Mouse (Mus musculus) mouse trophoblast stem cell (cell line): ENCODE measurements around the gene Trim72.
"Not testable (repeated sequence)": the region's sequence is repeated elsewhere in the genome, so short reads cannot be mapped to it uniquely, and the experiment has no call there.

ENCODE experiments used
- in situ Hi-C, 2 experiments: fragments of 300-500 bp; cut with MseI, MboI; formaldehyde crosslinking; loops; 2 replicates in 1 of 2; 3 replicates in 1 of 2; pipeline ENCODE4 v1.15.1; 2025

Trim72 gene

DNA sequence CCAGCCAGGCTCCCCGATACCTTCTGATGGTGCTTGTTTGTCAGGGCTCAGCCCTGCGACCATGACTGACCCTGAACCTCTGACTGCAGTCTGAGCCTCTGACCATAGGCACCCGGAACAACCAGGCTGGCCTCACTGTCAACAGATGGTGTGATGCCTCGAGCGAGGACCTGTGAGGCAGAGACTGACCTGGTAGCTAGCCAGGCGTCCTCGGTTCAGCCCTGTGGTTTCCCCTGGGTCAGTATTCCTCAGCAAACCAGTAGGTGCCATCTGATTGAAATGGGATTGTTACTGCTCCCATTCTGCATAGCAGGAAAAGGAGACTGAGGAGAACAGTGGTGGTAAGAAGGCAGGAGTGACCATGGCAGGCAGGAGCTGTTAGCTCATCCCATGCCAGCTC is 2.4 kb downstream of the Trim72 start:
- in situ Hi-C loops = no loop called here

GRCm38 (mm10) chr7:128009715-128010340 is 6.1 kb downstream of the Trim72 start:
- in situ Hi-C loops = loop anchor here (10.0 kb wide), 1 partner anchor 195 kb away; the partner anchor contains the start of gene Cox6a2 (in 2 of the 2)

DNA sequence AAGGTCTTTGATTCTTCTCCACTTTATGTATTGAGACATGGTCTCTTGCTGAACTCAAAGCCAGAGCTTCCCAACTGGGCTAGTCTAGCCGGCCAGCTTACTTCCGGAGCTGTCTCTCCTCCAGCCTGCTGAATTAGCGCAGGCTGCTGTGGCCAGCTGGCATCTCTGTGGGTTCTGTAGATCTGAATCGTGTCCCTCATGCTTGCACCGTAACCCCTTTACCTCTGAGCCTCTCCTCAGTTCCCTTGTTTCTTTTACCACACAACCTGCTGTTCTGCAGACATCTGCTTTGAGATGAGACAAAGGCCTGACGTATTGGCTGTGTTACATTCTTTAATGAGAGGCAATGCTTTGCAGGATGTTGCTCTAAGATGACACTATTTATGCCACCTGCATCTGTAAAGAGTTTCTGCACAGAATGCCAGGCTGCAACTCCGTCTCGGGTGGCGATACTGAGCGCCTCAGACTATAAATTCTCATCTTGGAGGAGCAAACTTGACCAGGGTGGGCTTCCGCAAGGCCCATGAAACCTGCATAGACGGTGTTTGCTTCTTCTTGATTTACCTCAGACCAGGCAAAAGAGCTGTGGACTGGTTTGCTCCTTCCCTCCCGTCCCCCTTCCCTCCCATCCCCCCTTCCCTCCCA is 8.5 kb downstream of the Trim72 start:
- in situ Hi-C loops = loop anchor here (10.0 kb wide), 1 partner anchor 193 kb away; the partner anchor contains the start of gene Cox6a2 (in 2 of the 2)

GRCm38 (mm10) chr7:128013116-128013515 is 9.4 kb downstream of the Trim72 start:
- in situ Hi-C loops = loop anchor here (10.0 kb wide), 1 partner anchor 192 kb away; the partner anchor contains the start of gene Cox6a2 (in 2 of the 2)

DNA sequence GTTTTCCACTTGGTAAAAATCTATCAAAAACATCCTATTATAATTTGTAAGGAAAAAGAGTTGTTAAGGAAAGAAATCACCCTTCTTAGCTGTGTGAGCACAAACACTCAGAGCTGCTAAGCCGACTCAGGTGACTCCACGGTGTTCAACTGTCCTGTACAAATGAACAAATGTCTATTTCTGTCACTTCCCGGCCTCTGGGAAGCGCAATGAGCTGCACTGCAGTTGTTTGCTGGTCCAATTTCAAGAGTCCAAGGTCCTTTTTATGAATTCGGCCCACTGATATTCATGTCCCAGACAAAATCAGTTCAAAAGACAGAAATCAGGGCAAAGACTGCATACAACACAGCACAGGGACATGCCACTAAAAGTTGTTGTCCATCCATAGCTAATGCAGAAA is 12.4 kb downstream of the Trim72 start:
- in situ Hi-C loops = loop anchor here (10.0 kb wide), 1 partner anchor 189 kb away; the partner anchor contains the start of gene Cox6a2 (in 2 of the 2)

GRCm38 (mm10) chr7:128016650-128017049 is 12.9 kb downstream of the Trim72 start:
- in situ Hi-C loops = loop anchor here (10.0 kb wide), 1 partner anchor 188 kb away; the partner anchor contains the start of gene Cox6a2 (in 2 of the 2)

GRCm38 (mm10) chr7:128018275-128018674 is 14.5 kb downstream of the Trim72 start:
- in situ Hi-C loops = loop anchor here (10.0 kb wide), 1 partner anchor 187 kb away; the partner anchor contains the start of gene Cox6a2 (in 2 of the 2)

GRCm38 (mm10) chr7:128019187-128019586 is 15.4 kb downstream of the Trim72 start:
- in situ Hi-C loops = loop anchor here (10.0 kb wide), 1 partner anchor 186 kb away; the partner anchor contains the start of gene Cox6a2 (in 2 of the 2)

- in situ Hi-C loops = no loop called here
These were observed 19.2 kb downstream of the Trim72 start for GRCm38 (mm10) chr7:128022974-128023373.

GRCm38 (mm10) chr7:128023565-128023964 is 19.8 kb downstream of the Trim72 start:
- in situ Hi-C loops = no loop called here

DNA sequence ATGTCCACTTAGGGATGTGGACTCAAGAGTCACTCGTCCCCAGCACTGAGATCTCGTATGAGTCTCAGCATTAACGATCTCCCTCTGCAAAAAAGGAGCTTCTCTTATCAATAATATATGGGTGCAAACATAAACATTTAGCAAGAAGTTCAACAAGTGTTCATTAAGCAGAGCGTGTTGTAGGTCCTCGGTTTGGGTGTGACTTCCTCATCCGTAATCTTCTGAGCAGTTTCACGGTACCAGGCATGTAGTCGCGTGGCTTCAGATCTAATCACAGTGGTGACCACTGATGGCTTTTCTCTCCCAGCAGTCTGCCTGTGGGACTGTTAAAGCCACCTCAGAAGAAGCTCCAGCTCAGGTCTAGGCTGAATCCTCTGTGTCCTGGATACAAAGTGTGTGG is 20.6 kb downstream of the Trim72 start:
- in situ Hi-C loops = no loop called here

- in situ Hi-C loops = no loop called here
These were observed 21.2 kb downstream of the Trim72 start for GRCm38 (mm10) chr7:128024932-128025331.

- in situ Hi-C loops = no loop called here
These were observed 21.6 kb downstream of the Trim72 start for GRCm38 (mm10) chr7:128025381-128025780.

DNA sequence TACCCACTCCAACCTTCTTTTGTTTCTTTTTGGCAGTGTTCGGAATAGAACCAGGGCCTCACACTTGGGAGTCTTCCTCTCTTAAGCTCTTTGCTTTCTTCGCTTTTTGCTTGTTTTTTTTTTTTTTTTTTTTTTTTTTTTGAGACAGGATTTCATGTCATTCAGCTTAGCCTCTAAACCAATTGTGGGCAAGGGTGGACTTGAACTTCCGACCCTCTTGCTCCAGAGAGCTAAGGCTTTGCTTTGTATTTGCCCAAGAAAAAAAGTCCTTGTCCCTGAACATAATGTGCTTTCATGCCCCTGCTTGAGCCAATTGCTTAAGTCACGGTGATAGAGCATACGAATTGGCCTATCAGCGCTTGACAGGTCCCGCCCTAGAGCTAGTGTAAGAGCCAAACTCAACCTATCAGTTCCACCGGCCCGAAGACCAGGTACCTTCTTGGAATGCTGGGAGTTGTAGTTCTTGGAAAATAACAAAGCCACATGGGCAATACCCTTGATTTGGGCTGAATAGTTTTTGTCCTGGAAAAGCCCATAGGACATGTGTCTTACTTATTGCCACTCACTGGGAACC is 27.7 kb downstream of the Trim72 start:
- in situ Hi-C loops = no loop called here

- in situ Hi-C loops = no loop called here
These were observed 28.7 kb downstream of the Trim72 start for GRCm38 (mm10) chr7:128032290-128032988.

DNA sequence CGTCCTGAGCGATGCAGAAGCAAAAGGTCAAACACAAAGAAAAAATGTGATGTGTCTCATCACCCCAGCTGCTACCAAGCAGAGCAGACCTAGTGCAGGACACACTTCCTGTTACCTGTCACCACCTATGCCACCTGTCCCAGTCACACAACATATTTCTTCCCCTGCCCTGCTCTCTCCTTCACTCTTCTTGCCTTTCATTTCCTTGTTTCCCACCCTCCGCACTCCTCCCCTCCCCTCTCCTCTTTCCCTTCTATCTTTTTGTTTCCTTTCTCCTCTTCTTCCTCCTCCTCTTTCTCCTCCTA is 29.2 kb downstream of the Trim72 start:
- in situ Hi-C loops = no loop called here

GRCm38 (mm10) chr7:128033616-128034015 is 29.9 kb downstream of the Trim72 start:
- in situ Hi-C loops = no loop called here

DNA sequence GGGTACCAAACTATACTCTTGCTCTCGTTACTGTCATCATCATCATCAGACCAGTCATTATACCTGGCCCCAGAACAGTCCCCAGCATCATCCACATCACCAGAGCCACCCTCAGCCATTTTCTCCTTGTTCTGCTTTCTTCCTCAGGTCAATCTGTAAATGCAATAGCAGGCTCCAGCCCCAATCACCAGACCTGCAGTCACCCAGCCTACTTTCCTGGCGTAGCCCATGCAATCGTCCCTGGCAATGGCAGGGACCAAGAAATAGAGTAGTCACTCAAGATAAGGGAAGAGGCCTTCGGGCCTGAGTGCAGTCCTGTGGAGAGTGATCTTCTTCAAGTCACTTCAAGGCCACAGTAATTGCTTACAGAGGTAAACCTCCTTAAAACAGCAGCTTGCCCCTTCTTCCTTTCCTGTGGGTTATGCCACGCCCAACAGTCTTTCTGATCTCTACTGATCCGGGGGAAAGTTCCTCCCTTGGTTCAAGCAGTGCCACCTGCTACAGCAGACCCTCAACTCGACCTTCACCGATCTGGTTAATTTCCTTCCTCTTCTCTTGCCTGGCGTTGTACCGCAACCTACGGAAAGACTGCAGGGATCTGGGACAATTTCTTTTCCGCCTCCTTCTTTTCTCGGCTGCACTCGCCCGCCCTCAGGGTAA is 38.5 kb downstream of the Trim72 start:
- in situ Hi-C loops = not testable (repeated sequence)

DNA sequence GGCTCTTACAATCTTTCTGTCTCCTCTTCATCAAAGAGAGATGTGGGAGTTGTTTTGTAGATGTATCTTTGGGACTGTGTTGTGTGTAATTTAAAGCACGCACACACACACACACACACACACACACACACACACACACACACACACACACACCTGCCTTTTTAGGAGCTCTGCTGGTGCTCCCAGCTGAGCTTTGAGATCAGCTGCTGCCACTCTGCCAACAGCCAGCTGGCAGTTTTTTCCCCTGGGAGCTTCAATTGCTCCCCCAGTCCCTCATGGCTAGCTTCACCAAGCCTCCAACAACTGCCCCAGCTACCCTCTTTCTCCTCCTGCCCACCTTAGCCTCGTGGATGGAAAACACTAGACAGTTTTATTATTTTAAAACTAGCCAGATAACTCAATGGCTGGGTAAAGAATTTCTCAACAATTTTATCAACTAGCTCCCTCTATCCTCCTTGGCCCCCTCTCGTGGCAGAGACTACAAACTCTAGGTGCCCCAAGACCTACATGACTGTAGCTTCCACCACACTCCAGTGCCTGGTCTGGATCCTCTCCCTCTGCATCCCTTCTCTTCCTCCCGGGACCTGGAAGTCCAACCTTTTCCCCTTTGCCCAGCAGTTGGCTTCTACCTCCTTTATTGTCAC is 40.5 kb downstream of the Trim72 start:
- in situ Hi-C loops = no loop called here

GRCm38 (mm10) chr7:128045640-128046039 is 41.9 kb downstream of the Trim72 start:
- in situ Hi-C loops = no loop called here

- in situ Hi-C loops = no loop called here
These were observed 45.1 kb downstream of the Trim72 start for GRCm38 (mm10) chr7:128048819-128049218.
